Mouse (Mus musculus) small intestine, adult 2 months (tissue): Measurements from ENCODE around the gene Mrpl4. TPM values are rescaled to one million over a fixed set of nuclear protein-coding genes. Genes with fewer than 3 reads are reported as not detected.
A peak's percentile ranks its signal among the peaks of the same experiment; 100 is the strongest.

ENCODE experiments used
- H3K27ac ChIP-seq: fragments of 200-500 bp; 2 replicates; pipeline ENCODE4 v1.5.1; 2012; ENCODE audit warnings: low read depth, low read length, control low read depth, inconsistent platforms; ENCODE audit not compliant: insufficient read depth
- H3K27me3 ChIP-seq: fragments of 200-500 bp; 2 replicates; pipeline ENCODE4 v1.6.1; 2012; ENCODE audit warnings: mild to moderate bottlenecking, moderate library complexity, low read length, inconsistent platforms; ENCODE audit not compliant: control insufficient read depth, insufficient read depth
- H3K36me3 ChIP-seq: fragments of 200-500 bp; 2 replicates; pipeline ENCODE4 v1.6.1; 2012; ENCODE audit warnings: mild to moderate bottlenecking, low read length, control low read depth, inconsistent platforms; ENCODE audit not compliant: control insufficient read depth, insufficient read depth
- H3K4me1 ChIP-seq: fragments of 200-500 bp; 2 replicates; pipeline ENCODE4 v1.6.1; 2012; ENCODE audit warnings: low read length, inconsistent platforms, mixed read lengths; ENCODE audit not compliant: control insufficient read depth, insufficient read depth, insufficient read length
- H3K4me3 ChIP-seq: fragments of 200-500 bp; 2 replicates; pipeline ENCODE4 v1.5.1; 2012; ENCODE audit warnings: low read depth, mild to moderate bottlenecking, control low read depth, inconsistent platforms, low read length, moderate library complexity
- CTCF ChIP-seq: fragments of 200-500 bp; IDR thresholded peaks from 2 replicates; pipeline ENCODE4 v1.5.1; 2012; ENCODE audit warnings: low read depth, mild to moderate bottlenecking, control low read depth, inconsistent platforms, low read length, moderate library complexity, mixed read lengths; ENCODE audit not compliant: insufficient replicate concordance, insufficient read length; ENCODE audit errors: extremely low read depth
- POLR2A ChIP-seq: fragments of 200-500 bp; IDR thresholded peaks from 2 replicates; pipeline ENCODE4 v1.6.1; 2012; ENCODE audit warnings: low read depth, mild to moderate bottlenecking, control low read depth, inconsistent platforms, low read length, moderate library complexity
- WGBS: fragments of 180-500 bp; shearing (Covaris S2); methylation state at CpG from one replicate; pipeline ENCODE4 v1.1.7; 2018; 5-methylcytosine and 5-hydroxymethylcytosine counted together
- polyA plus RNA-seq: library from polyadenylated mRNA; depleted of rRNA; stranded (reverse); fragments of >200 nt; gene quantifications from 2 replicates; pipeline ENCODE4 v1.2.3, GENCODE M21; 2012

Mrpl4 gene
- polyA plus RNA-seq, 1 experiment = 143 TPM

DNA sequence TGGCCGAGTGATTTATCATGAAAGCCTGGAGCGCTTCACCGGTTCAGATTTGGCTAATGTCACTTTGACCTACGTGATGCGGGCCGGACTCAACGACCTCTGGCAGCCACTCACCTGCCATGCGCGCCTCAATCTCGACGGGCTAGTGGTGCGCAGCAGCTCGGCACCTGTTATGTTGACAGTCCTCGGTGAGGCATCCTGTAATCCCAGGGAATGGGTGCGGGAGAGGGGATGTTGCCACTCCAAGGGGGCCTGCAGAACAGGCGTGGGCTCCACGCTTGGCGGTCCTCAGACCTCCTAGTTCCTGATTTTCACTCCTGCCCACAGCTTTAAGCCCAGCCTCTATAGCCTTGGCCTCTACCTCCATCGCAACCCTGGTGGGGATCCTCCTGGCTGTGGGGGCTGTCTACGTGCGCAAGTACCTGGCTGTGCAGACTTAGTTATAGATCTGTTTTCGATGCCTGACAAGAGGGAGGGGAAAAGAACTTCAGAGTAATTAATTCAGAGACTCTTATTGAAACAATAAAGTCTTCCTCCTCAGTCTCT is 27.6 kb downstream of the Mrpl4 start:
- Histone ChIP-seq H3K4me1 (peaks cover 27% of the 10 kb centered on the region), H3K27me3 (peaks cover 20% of the 10 kb centered on the region), H3K4me3 (peak overlapping the region; percentile 58), H3K27ac (no peak overlapping the region), H3K36me3 (no peaks in the 10 kb centered on the region)
- 18% methylated on average over 22 of the region's 22 CpGs for WGBS
- no peak for TF ChIP-seq POLR2A
- TF ChIP-seq CTCF = no peak

DNA sequence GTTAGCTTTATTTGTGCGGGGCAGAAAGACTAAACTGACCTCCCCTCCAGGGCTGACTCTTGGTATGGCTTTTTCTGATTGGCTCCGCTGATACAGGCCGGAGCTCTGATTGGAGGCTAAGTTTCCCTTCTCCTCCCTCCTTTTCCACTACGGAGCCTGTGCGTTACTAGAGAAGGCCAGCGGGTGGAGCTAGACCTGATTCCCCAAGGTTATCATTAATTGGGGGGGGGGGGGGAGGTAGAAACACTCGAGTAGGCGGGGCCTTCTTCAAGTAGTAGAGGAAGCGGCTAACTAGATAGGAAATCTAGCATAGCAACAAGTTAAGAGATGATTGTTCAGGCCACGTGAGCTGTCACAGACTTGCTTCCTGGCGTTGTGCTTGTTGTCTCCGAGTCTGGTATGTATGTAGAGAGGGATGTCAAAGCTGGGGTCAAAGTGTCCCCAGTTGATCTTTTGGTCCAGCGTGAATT is 28.3 kb downstream of the Mrpl4 start:
- WGBS = under 1% methylated on average over 13 of the region's 13 CpGs
- Histone ChIP-seq H3K4me3 (peak overlapping the region; percentile 64), H3K4me1 (peaks cover 27% of the 10 kb centered on the region), H3K27me3 (peaks cover 27% of the 10 kb centered on the region), H3K27ac (peak overlapping the region; percentile 77), H3K36me3 (no peaks in the 10 kb centered on the region)
- no peak for TF ChIP-seq POLR2A
- TF ChIP-seq CTCF = peak; percentile 70; the same call in 1 of the 2 replicates

DNA sequence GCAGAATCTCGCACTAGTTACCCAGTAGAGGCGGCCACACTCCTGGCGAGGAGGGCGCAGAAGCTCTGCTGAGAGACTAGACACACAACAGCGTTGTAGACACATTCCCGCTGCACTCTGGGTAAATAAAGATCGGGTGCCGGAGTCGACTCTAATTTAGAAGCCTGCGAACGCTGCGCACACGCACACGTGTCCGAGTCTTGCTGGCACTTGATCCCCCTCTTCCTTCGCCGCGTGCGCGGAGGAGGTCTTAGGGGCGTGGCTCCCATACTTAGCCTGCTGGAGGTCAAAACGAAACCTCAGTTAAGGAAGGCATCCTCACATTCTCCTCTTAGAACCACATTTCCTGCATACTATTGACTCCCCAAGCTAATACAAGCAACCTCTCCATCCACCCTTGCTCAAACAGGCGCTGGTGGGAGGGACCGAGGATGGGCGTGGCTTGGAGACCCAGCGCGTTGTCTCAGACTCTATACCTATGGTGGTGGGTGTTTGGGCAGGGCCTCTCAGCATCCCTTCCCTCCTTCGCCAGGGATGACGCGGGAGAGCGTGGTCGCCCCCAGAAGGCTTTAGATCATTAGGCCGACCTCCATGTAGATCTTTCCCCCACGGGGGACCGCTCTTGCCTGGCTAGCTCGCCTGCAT is 28.8 kb downstream of the Mrpl4 start:
- peaks cover 32% of the 10 kb centered on the region for H3K27me3 ChIP-seq
- TF ChIP-seq CTCF = no peak
- TF ChIP-seq POLR2A = no peak
- H3K27ac ChIP-seq = peak overlapping the region; percentile 77
- WGBS = under 1% methylated on average over 36 of the region's 36 CpGs
- H3K4me1 ChIP-seq = peaks cover 27% of the 10 kb centered on the region
- H3K4me3 ChIP-seq = peak overlapping the region; percentile 64
- H3K36me3 ChIP-seq = no peaks in the 10 kb centered on the region

DNA sequence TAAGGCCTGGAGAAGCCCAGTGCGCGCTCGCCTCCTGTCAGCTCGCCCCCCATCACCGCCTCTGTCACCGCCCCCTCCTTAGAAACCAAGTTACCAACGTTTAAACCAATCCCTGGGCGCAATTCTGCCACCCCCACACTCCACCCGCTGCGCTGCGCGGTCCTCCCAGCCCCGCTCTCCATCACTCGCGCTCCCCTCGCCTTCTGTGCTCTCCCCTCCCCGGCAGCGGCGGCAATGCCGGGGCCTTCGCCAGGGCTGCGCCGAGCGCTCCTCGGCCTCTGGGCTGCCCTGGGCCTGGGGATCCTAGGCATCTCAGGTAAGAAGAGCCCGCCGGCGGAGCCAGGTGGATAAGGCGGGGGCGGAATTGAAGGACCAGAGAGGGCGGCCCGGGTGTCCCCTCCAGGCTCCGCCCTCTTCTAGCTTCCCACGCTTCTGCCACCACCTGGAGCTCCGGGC is 29.4 kb downstream of the Mrpl4 start, which contains the start of gene Icam5:
TSS of gene Icam5 (plus strand) at position 178 of the 456 bp plus-strand sequence.
- Histone ChIP-seq H3K4me3 (peak within 1 kb of the TSS; percentile 71), H3K4me1 (peaks cover 27% of the 10 kb centered on the region), H3K27me3 (peaks cover 38% of the 10 kb centered on the region), H3K36me3 (no peaks in the 10 kb centered on the region), H3K27ac (peak within 1 kb of the TSS; percentile 77)
- no peak for TF ChIP-seq POLR2A
- no peak for TF ChIP-seq CTCF
- 1% methylated on average over 35 of the region's 35 CpGs for WGBS

DNA sequence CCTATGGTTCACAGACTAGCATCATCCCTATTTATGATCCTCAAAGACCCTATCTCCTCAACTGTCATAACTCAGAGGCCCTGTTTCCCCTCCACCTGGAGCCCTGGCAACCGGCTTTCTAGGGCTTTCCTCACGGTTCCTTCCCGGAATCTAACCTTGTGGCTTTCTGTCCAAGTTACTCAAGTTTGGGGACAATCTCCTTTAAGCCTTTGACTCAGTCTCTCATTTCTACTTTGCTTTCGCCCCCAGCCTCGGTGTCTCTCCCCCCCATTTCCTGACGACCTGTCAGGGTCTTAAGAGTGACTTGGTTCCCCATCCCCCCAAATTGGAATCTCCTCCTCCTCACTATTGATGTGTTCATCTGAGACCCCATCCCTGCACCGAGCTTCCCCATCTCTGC is 30.0 kb downstream of the Mrpl4 start:
- Histone ChIP-seq H3K4me1 (peaks cover 27% of the 10 kb centered on the region), H3K36me3 (no peaks in the 10 kb centered on the region), H3K4me3 (peak overlapping the region; percentile 71), H3K27ac (no peak overlapping the region), H3K27me3 (peaks cover 44% of the 10 kb centered on the region)
- WGBS = 4% methylated on average over 7 of the region's 7 CpGs
- TF ChIP-seq CTCF (no peak), POLR2A (no peak)

DNA sequence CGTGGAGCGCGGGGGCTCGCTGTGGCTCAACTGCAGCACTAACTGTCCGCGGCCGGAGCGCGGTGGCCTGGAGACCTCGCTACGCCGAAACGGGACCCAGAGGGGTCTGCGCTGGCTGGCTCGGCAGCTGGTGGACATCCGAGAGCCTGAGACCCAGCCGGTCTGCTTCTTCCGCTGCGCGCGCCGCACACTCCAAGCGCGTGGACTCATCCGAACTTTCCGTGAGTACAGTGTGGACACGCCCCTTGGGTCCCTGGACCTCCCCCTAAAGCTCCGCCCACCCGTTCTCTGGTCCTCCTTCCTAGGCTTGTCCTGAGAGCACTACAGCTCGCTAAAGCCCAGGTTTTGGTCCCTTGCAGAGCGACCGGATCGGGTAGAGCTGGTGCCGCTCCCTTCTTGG is 30.6 kb downstream of the Mrpl4 start:
- H3K36me3 ChIP-seq = no peaks in the 10 kb centered on the region
- H3K4me1 ChIP-seq = peaks cover 27% of the 10 kb centered on the region
- peak overlapping the region; percentile 71 for H3K4me3 ChIP-seq
- H3K27ac ChIP-seq = no peak overlapping the region
- no peak for TF ChIP-seq POLR2A
- no peak for TF ChIP-seq CTCF
- WGBS = under 1% methylated on average over 34 of the region's 34 CpGs
- H3K27me3 ChIP-seq = peaks cover 44% of the 10 kb centered on the region

DNA sequence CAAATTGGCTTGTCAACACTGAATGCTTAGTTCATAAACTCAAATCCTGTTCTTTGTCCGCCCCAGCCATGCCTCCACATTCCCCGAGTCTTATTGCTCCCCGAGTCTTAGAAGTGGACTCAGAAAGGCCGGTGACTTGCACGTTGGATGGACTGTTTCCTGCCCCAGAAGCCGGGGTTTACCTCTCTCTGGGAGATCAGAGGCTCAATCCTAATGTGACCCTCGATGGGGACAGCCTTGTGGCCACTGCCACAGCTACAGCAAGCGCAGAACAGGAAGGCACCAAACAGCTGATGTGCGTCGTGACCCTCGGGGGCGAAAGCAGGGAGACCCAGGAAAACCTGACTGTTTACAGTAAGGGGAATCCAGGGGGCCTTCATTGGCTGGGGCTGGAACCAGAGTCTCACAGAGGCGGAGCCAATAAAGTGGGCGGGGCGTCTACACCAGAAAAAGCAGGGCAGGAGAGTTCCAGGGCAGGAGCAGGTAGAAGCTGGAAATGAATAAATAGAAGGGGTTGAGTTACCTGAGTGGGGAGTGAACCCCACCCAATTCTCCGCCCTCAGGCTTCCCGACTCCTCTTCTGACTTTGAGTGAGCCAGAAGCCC is 32.0 kb downstream of the Mrpl4 start:
- Histone ChIP-seq H3K4me1 (peaks cover 22% of the 10 kb centered on the region), H3K4me3 (no peak overlapping the region), H3K27me3 (peaks cover 49% of the 10 kb centered on the region), H3K36me3 (no peaks in the 10 kb centered on the region), H3K27ac (no peak overlapping the region)
- WGBS = 11% methylated on average over 17 of the region's 17 CpGs
- no peak for TF ChIP-seq POLR2A
- no peak for TF ChIP-seq CTCF
